Mouse (Mus musculus) embryo, embryonic 10.5 days (tissue): Measurements from ENCODE around the gene Thap8.

ENCODE experiments used
- DNase-seq: peaks from one replicate; pipeline ENCODE4 v3.0.0-alpha.2; 2015; ENCODE audit warnings: low spot score

Thap8 gene

DNA sequence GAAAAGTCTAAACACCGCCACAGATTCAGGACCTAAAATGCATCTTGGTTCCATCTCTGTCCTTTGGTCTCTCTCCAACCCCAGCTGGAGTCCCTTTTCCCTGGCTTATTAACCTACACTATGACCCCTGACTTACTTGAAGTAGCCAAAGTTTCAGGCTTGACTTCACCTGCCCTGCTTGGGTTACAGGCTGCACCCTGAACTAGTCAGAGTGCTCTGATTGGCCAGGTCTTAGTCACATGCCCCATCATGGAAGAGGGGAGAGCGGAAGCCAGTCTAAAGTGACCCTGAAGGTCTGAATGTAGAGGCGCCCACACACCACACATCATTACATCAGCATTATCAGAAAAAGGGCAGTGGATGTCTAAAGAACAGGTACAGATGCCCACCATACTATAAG, 38.2 kb downstream of the Thap8 start:
- DNase-seq = no peak

- no peak for DNase-seq
Measured at GRCm38 (mm10) chr7:30320946-30321345, 41.1 kb downstream of the Thap8 start.

- peak; percentile 79 for DNase-seq
Measured at GRCm38 (mm10) chr7:30321539-30322284, 41.8 kb downstream of the Thap8 start, which contains the start of gene E130208F15Rik. E130208F15Rik (plus strand) TSS chr7:30321740.

GRCm38 (mm10) chr7:30322285-30322667, 42.4 kb downstream of the Thap8 start:
- DNase-seq = peak; percentile 98

GRCm38 (mm10) chr7:30322865-30323264, 43.0 kb downstream of the Thap8 start:
- DNase-seq = peak; percentile 13

- no peak for DNase-seq
Measured at GRCm38 (mm10) chr7:30323795-30324194, 43.9 kb downstream of the Thap8 start, which contains the start of gene Sdhaf1. Sdhaf1 (minus strand) TSS chr7:30323895.

DNA sequence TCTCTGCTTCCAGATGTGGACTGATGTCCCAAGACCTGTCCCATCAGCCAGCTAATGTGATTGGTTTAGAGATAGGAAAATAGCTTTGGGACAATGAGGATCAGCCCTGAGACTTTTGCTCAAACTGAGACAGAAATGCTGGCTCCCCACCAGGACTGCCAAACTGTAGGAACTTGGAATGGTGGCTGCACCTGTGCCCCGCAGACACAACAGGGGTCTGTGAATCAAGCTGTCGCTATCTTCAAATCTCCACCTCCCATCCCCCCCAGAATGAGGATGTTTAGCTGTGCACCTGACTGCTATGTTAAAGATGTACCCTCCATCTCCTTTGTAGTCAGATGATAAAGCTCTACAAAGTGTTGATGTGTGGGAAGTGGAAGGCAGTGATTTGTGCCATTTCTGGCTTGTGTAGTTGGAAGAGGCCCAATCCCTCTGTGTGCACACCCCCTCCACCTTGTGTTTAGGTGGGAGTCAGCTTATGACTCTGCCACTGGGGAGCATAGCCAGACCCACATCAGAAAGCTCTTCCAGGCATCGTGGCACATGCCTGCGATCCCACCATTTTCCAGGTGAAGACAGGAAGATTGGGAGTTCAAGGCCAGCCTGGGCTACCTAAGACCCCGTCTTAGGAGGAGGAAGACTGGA, 44.5 kb downstream of the Thap8 start:
- no peak for DNase-seq

- DNase-seq = peak; percentile 70
Measured at GRCm38 (mm10) chr7:30325364-30325763, 45.5 kb downstream of the Thap8 start.

DNA sequence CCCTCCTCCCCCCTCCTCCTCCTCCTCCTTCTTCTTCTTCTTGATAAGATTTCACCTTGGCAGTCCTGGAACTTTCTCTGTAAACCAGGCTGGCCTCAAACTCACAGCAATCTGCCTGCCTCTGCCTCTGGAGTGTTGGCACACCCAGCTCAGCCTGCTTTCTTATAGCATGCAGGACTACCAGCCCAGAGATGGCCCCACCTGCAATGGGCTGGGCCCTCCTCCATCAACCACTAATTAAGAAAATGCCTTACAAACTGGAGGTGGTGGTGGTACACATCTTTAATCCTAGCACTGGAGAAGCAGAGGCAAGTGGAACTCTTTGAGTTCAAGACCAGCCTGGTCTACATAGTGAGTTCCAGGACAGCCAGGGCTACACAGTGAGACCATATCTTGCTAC, 46.5 kb downstream of the Thap8 start:
- DNase-seq = no peak

DNA sequence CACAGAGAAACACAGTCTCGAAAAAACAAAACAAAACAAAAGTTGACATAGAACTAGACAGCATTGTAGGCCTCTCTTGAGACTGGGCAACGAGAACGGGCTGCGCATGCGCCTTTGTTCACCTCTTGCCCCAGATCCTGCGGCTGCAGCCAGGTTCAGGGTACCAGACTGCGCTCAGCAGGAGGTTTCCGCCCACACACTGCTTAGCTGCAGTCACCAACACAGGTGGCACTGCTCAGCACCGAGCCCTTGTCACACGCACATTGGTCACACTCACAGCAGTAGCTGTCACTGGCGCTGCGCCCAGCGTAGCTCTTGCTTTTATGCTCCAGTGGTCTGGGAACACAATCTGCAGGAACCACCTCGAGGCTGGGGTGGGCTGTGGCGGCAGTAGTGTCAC, 47.2 kb downstream of the Thap8 start:
- no peak for DNase-seq

- no peak for DNase-seq
Measured at GRCm38 (mm10) chr7:30328379-30328778, 48.5 kb downstream of the Thap8 start.

- DNase-seq = peak; percentile 96
Measured at GRCm38 (mm10) chr7:30331887-30332286, 52.0 kb downstream of the Thap8 start.

DNA sequence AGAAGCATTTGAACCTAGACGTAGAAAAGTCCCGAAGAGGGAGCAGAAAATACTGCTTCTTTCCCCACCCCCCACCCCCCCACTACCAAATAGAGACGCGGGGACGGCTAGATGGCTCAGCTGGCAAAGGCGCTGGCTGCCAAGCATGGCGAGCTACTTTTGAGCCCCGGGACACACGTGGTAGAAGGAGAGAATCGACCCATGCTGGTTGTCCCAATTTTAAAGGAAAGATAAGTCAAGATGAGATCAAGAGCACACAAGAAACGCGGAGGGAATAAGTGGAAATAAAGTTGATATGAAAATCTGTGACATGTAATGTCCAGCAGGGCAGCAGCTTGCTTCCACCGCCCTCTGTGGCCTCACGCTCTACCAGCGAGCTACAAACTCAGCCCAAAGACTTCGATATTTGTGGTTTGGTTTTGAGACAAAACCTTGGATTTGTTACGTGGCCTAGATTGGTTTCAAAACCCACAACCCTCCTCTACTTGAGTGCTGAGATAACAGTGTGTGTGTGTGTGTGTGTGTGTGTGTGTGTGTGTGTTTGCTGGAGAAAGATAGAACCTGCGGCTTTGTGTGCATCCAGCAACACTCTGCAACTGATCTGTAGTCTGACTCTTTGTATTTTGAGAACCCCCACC, 52.8 kb downstream of the Thap8 start:
- DNase-seq = no peak

DNA sequence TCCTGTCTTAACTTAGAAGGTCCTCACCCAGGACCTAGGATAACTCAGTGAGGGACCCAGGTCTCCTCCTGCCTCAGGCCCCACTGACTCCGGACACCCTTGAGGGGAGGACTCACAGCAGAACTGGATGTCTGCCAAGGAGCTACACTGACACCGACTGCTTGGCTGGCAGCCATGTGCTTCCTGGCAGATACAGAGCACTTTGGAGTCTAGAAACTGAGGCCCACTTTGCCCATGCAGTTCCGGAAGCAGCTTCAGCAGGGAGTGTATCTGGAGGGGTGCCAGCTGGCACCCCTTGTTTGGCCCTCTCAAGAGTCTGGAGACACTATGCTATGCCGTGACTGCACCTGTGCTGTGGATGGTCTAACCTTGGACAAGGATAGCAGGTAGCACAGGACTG, 53.5 kb downstream of the Thap8 start:
- DNase-seq = no peak

- no peak for DNase-seq
Measured at GRCm38 (mm10) chr7:30334563-30334962, 54.7 kb downstream of the Thap8 start.

DNA sequence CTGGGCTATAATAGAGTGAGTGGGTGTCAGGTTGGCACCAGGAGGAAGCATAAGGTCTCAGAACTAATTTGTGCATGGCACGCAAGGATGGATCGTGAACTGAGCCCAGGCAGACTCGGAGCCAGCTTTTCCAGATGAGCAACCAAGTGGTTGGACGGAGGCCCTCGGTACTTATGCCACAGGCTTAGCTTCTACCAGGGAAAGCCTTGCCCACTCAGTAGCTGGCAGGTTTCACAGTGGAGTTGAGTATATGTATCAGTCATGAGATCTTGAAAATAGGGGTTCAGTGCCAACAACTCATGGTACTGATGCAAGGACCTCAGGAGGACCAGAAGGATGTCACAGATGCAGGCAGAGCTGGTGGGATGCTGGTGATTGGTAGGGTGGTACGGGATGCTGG, 55.8 kb downstream of the Thap8 start:
- no peak for DNase-seq

DNA sequence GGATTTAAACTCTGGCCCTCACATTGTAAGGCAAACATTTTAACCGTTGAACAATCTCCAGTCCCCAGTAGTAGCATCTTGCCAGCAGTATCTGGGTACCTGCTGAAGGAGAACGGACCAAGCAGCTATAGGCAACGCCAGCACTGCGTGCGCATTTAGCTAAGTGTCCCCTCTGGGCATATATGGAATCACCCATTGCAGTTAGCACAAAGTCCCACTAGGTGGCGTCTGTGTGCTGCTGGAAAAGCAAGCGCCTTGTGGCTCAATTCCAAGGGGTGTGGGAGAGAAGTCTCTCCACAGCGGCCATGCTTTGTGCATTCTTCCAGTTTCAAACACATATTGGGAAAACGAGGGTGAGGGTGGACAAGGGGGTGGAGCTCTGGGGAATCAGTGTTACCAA, 56.5 kb downstream of the Thap8 start:
- DNase-seq = peak; percentile 94

DNA sequence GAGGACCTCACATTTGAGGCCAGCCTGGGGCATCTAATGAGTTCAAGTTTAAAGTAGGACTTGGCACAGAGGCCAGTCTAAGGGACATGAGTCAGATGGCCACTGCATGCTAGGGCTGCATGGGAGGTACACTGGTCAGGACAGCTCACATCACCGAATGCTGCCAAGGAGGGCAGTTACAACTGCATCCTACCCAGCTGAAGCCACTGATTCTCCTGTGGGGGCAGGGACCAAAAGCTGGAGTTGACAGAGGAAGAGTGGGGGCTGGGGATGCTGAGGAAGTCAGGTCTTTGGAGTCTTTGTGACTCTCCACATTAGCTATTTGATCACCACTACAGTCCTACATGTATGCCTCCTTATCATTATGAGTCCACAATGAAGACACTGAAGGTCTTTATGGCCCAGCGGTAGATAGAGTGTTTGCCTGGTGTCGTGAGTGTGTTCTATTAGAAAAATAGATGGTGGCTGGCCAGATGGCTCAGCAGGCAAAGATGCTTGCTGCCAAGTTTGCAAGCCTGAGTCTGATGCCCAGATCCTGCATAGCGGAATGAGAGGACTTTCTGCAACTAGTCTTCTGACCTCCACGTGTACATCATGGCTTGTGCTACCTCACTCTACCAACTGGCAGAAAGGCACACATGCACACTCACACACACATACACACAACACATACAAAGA, 59.7 kb downstream of the Thap8 start:
- DNase-seq = no peak
